Mouse (Mus musculus) forebrain, embryonic 11.5 days (tissue): ENCODE measurements around the gene Xntrpc. TPM values are rescaled to one million over a fixed set of nuclear protein-coding genes. Genes with fewer than 3 reads are reported as not detected.

Source experiments
- ATAC-seq: fragments of 200-750 bp; cut with Nextera tagmentation; replicated peaks from 2 replicates; pipeline ENCODE4 v1.8.0; 2017; ENCODE audit warnings: moderate TSS enrichment; ENCODE audit not compliant: low FRiP score
- DNase-seq: peaks from one replicate; pipeline ENCODE4 v3.0.0-alpha.2; 2017; ENCODE audit warnings: low spot score
- H3K27ac ChIP-seq: fragments of 300-500 bp; sonication (generic); 2 replicates; pipeline ENCODE4 v1.5.1; 2014; ENCODE audit warnings: low read depth, low read length
- H3K27me3 ChIP-seq: fragments of 300-500 bp; sonication (generic); 2 replicates; pipeline ENCODE4 v1.6.1; 2014; ENCODE audit warnings: mild to moderate bottlenecking, low read length, mixed read lengths; ENCODE audit not compliant: control insufficient read depth, insufficient read depth
- H3K36me3 ChIP-seq: fragments of 300-500 bp; sonication (generic); 2 replicates; pipeline ENCODE4 v1.6.1; 2014; ENCODE audit warnings: mild to moderate bottlenecking, low read length, moderate library complexity, mixed read lengths; ENCODE audit not compliant: control insufficient read depth, insufficient read depth
- H3K4me1 ChIP-seq: fragments of 300-500 bp; sonication (generic); replicated peaks from 2 replicates; pipeline ENCODE4 v1.6.1; 2014; ENCODE audit warnings: low read length, mixed read lengths; ENCODE audit not compliant: control insufficient read depth, insufficient read depth
- H3K4me2 ChIP-seq: fragments of 300-500 bp; sonication (generic); 2 replicates; pipeline ENCODE4 v1.6.1; 2014; ENCODE audit warnings: low read depth, mild to moderate bottlenecking, low read length, moderate library complexity, mixed read lengths; ENCODE audit not compliant: severe bottlenecking
- H3K4me3 ChIP-seq: fragments of 300-500 bp; sonication (generic); 2 replicates; pipeline ENCODE4 v1.5.1; 2014; ENCODE audit warnings: low read depth, low read length
- H3K9ac ChIP-seq: fragments of 300-500 bp; sonication (generic); 2 replicates; pipeline ENCODE4 v1.6.1; 2014; ENCODE audit warnings: low read length
- H3K9me3 ChIP-seq: fragments of 300-500 bp; sonication (generic); 2 replicates; pipeline ENCODE4 v1.6.1; 2016; ENCODE audit warnings: low read length, mixed read lengths; ENCODE audit not compliant: control insufficient read depth
- WGBS: fragments of 180-500 bp; shearing (Covaris S2); extraction: QIAGEN DNeasy Blood & Tissue Kit; methylation state at CpG from one replicate; pipeline ENCODE4 v1.1.7; 2014; 5-methylcytosine and 5-hydroxymethylcytosine counted together
- polyA plus RNA-seq: library from polyadenylated mRNA; unstranded; fragments of >200 nt; fragmentation: Nextera tagmentation; extraction: Ambion mirVana; gene quantifications from 2 replicates; pipeline ENCODE4 v1.2.1, GENCODE M21; 2014

Gene Xntrpc
- polyA plus RNA-seq, 1 experiment from 2014 or later, result 2.4 TPM

DNA sequence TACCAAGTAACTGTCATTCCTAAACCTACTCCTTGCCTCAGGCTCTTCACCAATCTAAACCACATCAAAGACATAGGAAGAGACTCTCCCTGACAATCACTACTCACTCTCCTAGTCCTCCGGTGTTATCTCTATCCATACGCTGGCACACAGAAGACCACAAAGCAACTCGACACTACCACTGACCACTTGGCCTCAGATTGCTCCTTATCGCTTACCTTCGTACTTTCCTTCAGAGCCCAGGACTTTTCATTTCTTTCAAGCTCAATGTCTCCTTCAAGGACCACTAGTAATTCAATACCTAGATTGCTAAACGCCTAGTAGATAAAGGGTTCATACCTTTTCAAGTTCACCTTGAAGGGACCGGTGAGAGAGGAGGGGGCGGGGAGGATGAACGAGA, 1.6 kb upstream of the Xntrpc start:
- DNase-seq (no peak), ATAC-seq (no peak)
- Histone ChIP-seq H3K9me3 (no peaks in the 10 kb centered on the region), H3K36me3 (no peaks in the 10 kb centered on the region; the same call in 1 of the 2 replicates), H3K4me3 (peak overlapping the region; percentile 78), H3K4me1 (peaks cover 7% of the 10 kb centered on the region), H3K27me3 (no peaks in the 10 kb centered on the region), H3K9ac (no peak overlapping the region), H3K27ac (no peak overlapping the region), H3K4me2 (peak overlapping the region; percentile 63; the same call in 1 of the 2 replicates)
- 91% methylated on average over 9 of the region's 9 CpGs for WGBS

DNA sequence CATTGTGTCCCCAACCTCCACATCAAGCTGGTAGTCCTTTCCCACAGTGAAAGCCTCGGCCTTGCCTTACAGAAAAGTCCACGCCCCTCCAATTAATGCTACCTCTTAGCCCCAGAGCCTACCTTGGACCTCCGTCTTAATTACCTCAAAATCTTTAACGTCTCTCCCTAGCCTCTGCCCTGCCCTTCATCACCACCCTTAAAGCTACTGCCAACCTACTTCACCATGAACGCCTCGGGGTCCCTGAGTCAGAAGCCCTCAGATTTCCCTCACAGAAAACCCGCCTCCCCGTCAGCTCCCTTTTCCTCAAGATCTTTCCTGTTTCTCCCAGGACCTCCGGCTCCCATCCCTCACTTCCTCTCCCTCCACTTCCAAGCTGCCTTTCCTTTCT, 863 bp upstream of the Xntrpc start:
- under 1% methylated on average over 9 of the region's 9 CpGs for WGBS
- no peak for DNase-seq
- Histone ChIP-seq H3K9me3 (no peaks in the 10 kb centered on the region), H3K4me1 (peaks cover 7% of the 10 kb centered on the region), H3K27ac (peak overlapping the region; percentile 55; the same call in 1 of the 2 replicates), H3K4me2 (peak overlapping the region; percentile 63), H3K4me3 (peak overlapping the region; percentile 78), H3K27me3 (no peaks in the 10 kb centered on the region), H3K36me3 (no peaks in the 10 kb centered on the region; the same call in 1 of the 2 replicates), H3K9ac (peak overlapping the region; percentile 80)
- ATAC-seq, result peak; percentile 53

- Histone ChIP-seq H3K27ac (no peak overlapping the region), H3K4me2 (peak overlapping the region; percentile 63), H3K4me3 (peak overlapping the region; percentile 78), H3K36me3 (no peaks in the 10 kb centered on the region), H3K9ac (peak overlapping the region; percentile 80), H3K4me1 (peaks cover 7% of the 10 kb centered on the region), H3K9me3 (no peaks in the 10 kb centered on the region), H3K27me3 (no peaks in the 10 kb centered on the region)
- WGBS, result 82% methylated on average over 6 of the region's 6 CpGs
- DNase-seq, result no peak
- no peak for ATAC-seq
Measured at GRCm38 (mm10) chr7:102066363-102066762, 850 bp downstream of the Xntrpc start.

GRCm38 (mm10) chr7:102076714-102077296, 11.3 kb downstream of the Xntrpc start:
- Histone ChIP-seq H3K4me3 (no peak overlapping the region), H3K27ac (no peak overlapping the region), H3K27me3 (no peaks in the 10 kb centered on the region), H3K9ac (no peak overlapping the region), H3K4me2 (no peak overlapping the region), H3K36me3 (peaks cover 16% of the 10 kb centered on the region; the same call in 1 of the 2 replicates), H3K9me3 (no peaks in the 10 kb centered on the region), H3K4me1 (no peaks in the 10 kb centered on the region)
- ATAC-seq (0 out of 2 replicates have a peak, but pooled peaks have one; percentile 49), DNase-seq (no peak)
- 83% methylated on average over 7 of the region's 7 CpGs for WGBS

GRCm38 (mm10) chr7:102078517-102078916, 13.0 kb downstream of the Xntrpc start:
- WGBS, result 82% methylated on average over 7 of the region's 7 CpGs
- DNase-seq, result no peak
- Histone ChIP-seq H3K36me3 (peaks cover 11% of the 10 kb centered on the region; the same call in 1 of the 2 replicates), H3K4me2 (no peak overlapping the region), H3K4me3 (no peak overlapping the region), H3K9ac (no peak overlapping the region), H3K27ac (no peak overlapping the region), H3K27me3 (no peaks in the 10 kb centered on the region), H3K4me1 (no peaks in the 10 kb centered on the region), H3K9me3 (no peaks in the 10 kb centered on the region)
- no peak for ATAC-seq

GRCm38 (mm10) chr7:102080311-102080710, 14.8 kb downstream of the Xntrpc start:
- H3K27me3 ChIP-seq, result no peaks in the 10 kb centered on the region
- DNase-seq (no peak), ATAC-seq (no peak)
- WGBS, result 92% methylated on average over 8 of the region's 8 CpGs
- no peak overlapping the region for H3K4me3 ChIP-seq
- no peak overlapping the region for H3K27ac ChIP-seq
- H3K36me3 ChIP-seq, result peaks cover 9% of the 10 kb centered on the region; the same call in 1 of the 2 replicates
- no peaks in the 10 kb centered on the region for H3K9me3 ChIP-seq
- no peak overlapping the region for H3K4me2 ChIP-seq
- no peaks in the 10 kb centered on the region for H3K4me1 ChIP-seq
- no peak overlapping the region for H3K9ac ChIP-seq

GRCm38 (mm10) chr7:102081784-102082183, 16.3 kb downstream of the Xntrpc start:
- no peak overlapping the region for H3K27ac ChIP-seq
- H3K9me3 ChIP-seq, result no peaks in the 10 kb centered on the region
- H3K9ac ChIP-seq, result no peak overlapping the region
- no peaks in the 10 kb centered on the region for H3K4me1 ChIP-seq
- ATAC-seq (no peak), DNase-seq (peak; percentile 35)
- H3K4me2 ChIP-seq, result no peak overlapping the region
- no peak overlapping the region for H3K4me3 ChIP-seq
- peaks cover 4% of the 10 kb centered on the region; the same call in 1 of the 2 replicates for H3K36me3 ChIP-seq
- 95% methylated on average over 5 of the region's 5 CpGs for WGBS
- H3K27me3 ChIP-seq, result no peaks in the 10 kb centered on the region

DNA sequence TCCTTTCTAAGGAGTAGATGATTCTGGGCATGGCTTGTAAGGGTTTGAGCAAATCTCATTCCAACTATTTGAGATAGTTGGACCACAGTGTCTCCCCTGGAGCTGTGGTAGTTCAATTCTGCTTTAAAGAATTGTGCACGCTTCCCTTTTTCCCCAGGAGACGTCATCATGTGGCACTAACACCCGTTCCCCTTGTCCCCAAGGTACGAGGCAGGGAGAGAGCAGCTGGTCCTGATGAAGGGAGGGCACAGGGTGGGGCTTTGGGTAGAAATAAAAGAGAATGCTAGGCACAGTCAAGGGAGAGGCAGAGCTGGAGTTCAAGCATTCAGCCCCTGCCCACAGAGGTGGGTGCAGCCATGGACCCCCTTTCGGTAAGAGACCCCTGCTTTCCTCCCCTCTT, 17.3 kb downstream of the Xntrpc start, which contains the start of gene Trpc2:
Gene Trpc2, plus strand, starts transcription at position 301 of the 400 bp plus-strand sequence.
- no peak within 1 kb of the TSS for H3K4me3 ChIP-seq
- H3K4me1 ChIP-seq, result no peaks in the 10 kb centered on the region
- H3K36me3 ChIP-seq, result peaks cover 4% of the 10 kb centered on the region; the same call in 1 of the 2 replicates
- no peaks in the 10 kb centered on the region for H3K27me3 ChIP-seq
- no peak within 1 kb of the TSS for H3K4me2 ChIP-seq
- no peak for DNase-seq
- ATAC-seq, result no peak
- WGBS, result 91% methylated on average over 5 of the region's 5 CpGs
- H3K27ac ChIP-seq, result no peak within 1 kb of the TSS
- no peaks in the 10 kb centered on the region for H3K9me3 ChIP-seq
- no peak within 1 kb of the TSS for H3K9ac ChIP-seq
